Mouse (Mus musculus): Measurements from ENCODE around the gene Dgkh.

DNA sequence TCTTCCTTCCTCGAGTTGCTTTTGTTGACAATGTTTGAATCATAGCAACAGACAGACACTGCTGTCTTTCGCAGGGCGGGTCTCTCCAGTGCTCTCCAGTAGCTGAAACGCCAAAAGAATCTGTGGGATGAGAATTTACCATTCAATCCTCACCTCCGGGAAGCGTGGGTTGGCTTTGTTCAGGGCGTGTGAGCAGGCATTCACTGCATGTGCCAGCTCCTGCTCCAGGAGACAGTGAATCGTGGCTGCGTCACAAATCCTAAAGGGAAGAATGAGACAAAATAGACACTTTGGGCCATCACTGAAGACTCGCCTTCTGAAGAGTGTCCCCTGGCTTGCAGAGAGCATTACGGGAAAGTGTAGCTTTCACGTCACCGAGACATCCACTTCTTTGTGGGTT is 148.4 kb downstream of the Dgkh start:
- no peak for TF ChIP-seq MAFK (IDR thresholded peaks at IDR 0.05; ENCODE audit: insufficient read depth, low read depth, low read length)
- TF ChIP-seq ZC3H11A (IDR thresholded peaks at IDR 0.05; ENCODE audit: borderline replicate concordance, low read depth, low read length): no peak
- no peak for TF ChIP-seq CHD2 (IDR thresholded peaks at IDR 0.05; ENCODE audit: low read depth, low read length)
- no peak for TF ChIP-seq HCFC1 (IDR thresholded peaks at IDR 0.05; ENCODE audit: borderline replicate concordance, insufficient read depth, low read length)

Data from ES-E14 (cell line).